Mouse (Mus musculus): ENCODE data around the gene Zcchc7. TPM values are rescaled to one million over a fixed set of nuclear protein-coding genes. Genes with fewer than 3 reads are reported as not detected.

The Zcchc7 gene
- polyA plus RNA-seq, 1 experiment from 2014 or later = 37.9 TPM

DNA sequence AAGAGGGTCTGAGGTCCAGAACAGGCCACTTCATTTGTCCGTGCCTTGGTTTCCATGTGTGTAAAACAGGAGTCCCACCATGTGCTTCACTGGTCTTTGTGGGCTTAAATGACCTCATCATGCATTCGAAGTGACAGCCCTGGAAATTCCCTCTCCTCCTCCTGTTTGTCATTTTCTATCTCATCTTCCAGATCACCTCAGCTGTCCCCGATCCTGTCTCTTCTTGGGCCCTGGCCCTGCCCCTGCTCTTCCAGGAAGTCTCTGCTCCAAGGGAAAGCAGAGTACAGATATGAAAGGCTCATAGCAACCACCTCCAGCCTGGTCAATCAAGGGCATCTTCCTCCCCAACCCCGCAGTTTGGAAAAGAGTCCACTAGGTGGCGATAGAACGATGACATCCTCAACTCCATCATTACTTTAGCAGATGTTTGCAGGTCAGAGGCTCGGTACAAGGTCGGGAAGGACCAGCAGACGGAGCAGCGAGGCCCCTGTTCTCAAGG lies 215.0 kb downstream of the Zcchc7 start:
- no peak overlapping the region for H3K27ac ChIP-seq (replicated peaks)
- no peaks in the 10 kb centered on the region for H3K36me3 ChIP-seq
- no peak for ATAC-seq (ENCODE audit: low FRiP score)
- no peak overlapping the region for H3K4me2 ChIP-seq
- no peaks in the 10 kb centered on the region for H3K27me3 ChIP-seq (replicated peaks)
- peaks cover 5% of the 10 kb centered on the region for H3K4me1 ChIP-seq
- 21% methylated on average over 10 of the region's 10 CpGs for WGBS
- no peak overlapping the region for H3K9ac ChIP-seq (replicated peaks)
- no peaks in the 10 kb centered on the region for H3K9me3 ChIP-seq (replicated peaks)
- no peak overlapping the region for H3K4me3 ChIP-seq (replicated peaks)

DNA sequence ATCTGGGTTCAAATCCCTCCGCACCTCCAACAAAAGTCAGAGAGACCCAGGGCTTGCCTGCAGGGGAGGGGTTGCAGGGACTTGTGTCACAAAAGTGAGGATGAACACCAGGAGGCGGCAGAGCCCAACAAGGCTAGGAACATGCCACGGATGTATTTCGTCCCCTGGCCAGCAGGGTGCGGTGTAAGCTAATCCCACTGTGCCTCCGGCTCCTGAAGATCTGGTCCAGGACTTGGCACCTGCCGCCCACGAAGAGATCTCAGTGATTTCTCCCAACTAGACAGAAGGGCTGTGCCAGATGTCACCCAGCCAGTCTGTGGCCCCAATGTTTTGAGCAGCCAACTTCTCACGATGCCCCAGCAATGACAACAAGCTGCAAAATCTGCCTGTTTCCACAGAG lies 217.8 kb downstream of the Zcchc7 start:
- no peak overlapping the region for H3K9ac ChIP-seq (replicated peaks)
- no peaks in the 10 kb centered on the region for H3K36me3 ChIP-seq
- H3K4me2 ChIP-seq = peak overlapping the region; percentile 39

DNA sequence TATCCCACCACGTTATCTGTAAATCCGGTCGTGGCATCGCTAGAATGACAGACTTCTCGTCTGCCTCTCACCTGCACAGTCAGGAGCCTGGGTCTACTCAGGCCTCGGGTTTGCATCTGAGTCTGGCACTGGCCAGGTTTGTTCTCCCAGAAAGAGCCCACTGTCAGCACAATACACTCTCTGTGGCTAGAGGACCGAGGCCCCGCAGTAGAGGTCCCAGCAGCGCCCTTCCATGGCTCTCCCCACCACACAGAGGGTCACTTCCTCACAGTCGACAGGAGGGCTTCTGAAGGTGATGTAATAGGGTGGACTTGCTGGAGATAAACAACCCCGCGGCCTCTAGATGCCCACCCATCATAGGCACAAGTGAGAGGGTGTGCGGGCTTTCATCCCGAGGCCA lies 218.2 kb downstream of the Zcchc7 start:
- H3K4me3 ChIP-seq (replicated peaks) = no peak overlapping the region
- ATAC-seq (ENCODE audit: low FRiP score) = no peak
- H3K4me1 ChIP-seq = peaks cover 5% of the 10 kb centered on the region
- no peaks in the 10 kb centered on the region for H3K9me3 ChIP-seq (replicated peaks)
- H3K36me3 ChIP-seq = no peaks in the 10 kb centered on the region
- peak overlapping the region; percentile 39 for H3K4me2 ChIP-seq
- H3K27me3 ChIP-seq (replicated peaks) = no peaks in the 10 kb centered on the region
- 59% methylated on average over 14 of the region's 14 CpGs for WGBS
- no peak overlapping the region for H3K27ac ChIP-seq (replicated peaks)
- H3K9ac ChIP-seq (replicated peaks) = no peak overlapping the region

More for the DNA sequence above, 217.8 kb downstream of the Zcchc7 start:
- peaks cover 5% of the 10 kb centered on the region for H3K4me1 ChIP-seq
- H3K9me3 ChIP-seq (replicated peaks) = no peaks in the 10 kb centered on the region
- H3K4me3 ChIP-seq (replicated peaks) = no peak overlapping the region
- 14% methylated on average over 9 of the region's 9 CpGs for WGBS
- no peaks in the 10 kb centered on the region for H3K27me3 ChIP-seq (replicated peaks)
- no peak overlapping the region for H3K27ac ChIP-seq (replicated peaks)
- peak; percentile 47; the same call in 1 of the 2 replicates for ATAC-seq (ENCODE audit: low FRiP score)

DNA sequence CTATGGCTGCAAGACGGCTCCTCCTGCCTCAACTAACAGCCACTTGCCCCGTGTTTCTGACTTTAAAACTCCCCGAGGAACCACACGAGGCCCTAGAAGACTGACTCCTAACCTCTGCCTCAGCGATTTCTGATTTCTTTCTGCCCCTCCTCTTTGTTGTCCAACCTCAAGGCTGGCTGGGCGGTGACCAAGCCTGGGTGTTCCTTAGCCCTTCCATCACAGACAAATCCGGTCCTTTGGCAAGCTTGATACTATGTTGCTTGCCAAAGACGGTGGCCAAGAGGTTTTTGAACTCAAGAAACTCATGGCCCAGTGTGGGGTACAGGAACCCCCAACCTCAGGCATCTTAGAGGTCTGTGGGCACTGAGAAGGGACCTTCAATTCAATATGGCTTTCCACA lies 218.7 kb downstream of the Zcchc7 start:
- H3K4me3 ChIP-seq (replicated peaks) = no peak overlapping the region
- WGBS = 81% methylated on average over 8 of the region's 8 CpGs
- no peak overlapping the region for H3K9ac ChIP-seq (replicated peaks)
- H3K36me3 ChIP-seq = no peaks in the 10 kb centered on the region
- H3K9me3 ChIP-seq (replicated peaks) = no peaks in the 10 kb centered on the region
- H3K27ac ChIP-seq (replicated peaks) = no peak overlapping the region
- ATAC-seq (ENCODE audit: low FRiP score) = no peak
- no peaks in the 10 kb centered on the region for H3K27me3 ChIP-seq (replicated peaks)
- no peak overlapping the region for H3K4me2 ChIP-seq
- peaks cover 5% of the 10 kb centered on the region for H3K4me1 ChIP-seq

DNA sequence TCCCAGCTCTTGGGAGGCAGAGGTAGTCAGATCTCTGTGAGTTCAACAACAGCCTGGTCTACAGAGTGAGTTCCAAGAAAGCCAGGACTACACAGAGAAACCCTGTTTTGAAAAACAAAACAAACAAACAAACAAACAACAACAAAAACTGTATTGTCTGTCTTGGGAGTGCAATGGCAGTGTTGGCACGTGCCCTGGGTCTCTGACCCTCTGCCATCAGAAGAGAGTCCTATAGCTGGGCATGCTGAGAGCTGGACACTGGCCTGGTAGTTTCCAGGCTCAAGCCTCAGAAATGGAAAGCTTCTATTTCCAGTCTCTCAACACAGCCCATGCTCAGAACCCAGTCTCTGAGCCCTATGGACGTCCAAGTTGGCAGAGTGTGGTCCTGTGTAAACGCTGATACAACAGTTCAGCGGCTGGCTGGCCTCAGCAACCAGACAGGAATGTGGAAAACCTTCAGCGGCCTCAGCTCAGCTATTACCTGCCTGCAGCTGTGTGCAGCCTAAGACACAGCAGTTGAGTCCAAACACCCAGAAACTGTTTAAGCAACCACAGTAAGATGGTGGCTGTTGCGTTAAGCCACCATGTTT lies 220.4 kb downstream of the Zcchc7 start:
- 81% methylated on average over 6 of the region's 6 CpGs for WGBS
- no peak for ATAC-seq (ENCODE audit: low FRiP score)
- H3K27me3 ChIP-seq (replicated peaks) = no peaks in the 10 kb centered on the region
- no peak overlapping the region for H3K4me2 ChIP-seq
- no peaks in the 10 kb centered on the region for H3K9me3 ChIP-seq (replicated peaks)
- H3K9ac ChIP-seq (replicated peaks) = no peak overlapping the region
- peaks cover 19% of the 10 kb centered on the region for H3K4me1 ChIP-seq
- no peak overlapping the region for H3K4me3 ChIP-seq (replicated peaks)
- H3K36me3 ChIP-seq = no peaks in the 10 kb centered on the region
- no peak overlapping the region for H3K27ac ChIP-seq (replicated peaks)

DNA sequence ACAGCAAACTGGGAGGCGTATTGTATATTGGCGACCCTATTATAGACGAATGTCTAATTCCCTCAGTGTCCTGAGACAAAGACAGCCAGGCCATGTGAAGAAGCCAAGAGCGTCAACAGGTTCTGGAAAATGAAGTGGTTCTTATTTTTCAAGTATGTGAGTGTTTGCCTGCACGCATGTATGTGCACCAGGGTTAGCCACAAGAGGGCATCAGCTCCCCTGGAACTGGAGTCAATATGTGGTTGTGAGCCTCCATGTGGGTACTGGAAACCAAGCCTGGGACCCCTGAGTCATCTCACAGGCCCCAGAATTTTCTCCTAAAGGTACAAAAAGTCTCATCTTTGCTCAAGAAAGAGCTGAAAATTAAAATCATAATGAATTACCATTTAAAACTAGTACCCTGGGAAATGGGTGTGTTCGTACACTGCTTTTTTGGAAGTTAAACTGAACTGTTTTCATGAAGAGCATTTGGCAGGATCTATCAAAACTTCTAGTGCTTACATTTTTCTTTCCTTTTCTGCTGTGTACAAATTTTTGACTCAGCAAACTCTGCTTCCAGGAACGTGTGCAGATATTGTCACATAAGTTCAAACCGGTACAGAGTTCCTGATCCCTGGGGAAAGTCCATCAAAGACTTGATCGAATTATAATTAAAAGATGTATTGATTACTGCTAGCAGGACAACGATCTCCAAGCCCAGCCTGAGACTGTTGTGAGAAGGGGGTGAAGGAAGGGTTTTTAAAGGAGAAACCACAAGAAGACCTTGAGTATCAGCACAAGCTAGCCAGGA lies 221.4 kb downstream of the Zcchc7 start:
- WGBS = 92% methylated on average over 10 of the region's 10 CpGs
- H3K27ac ChIP-seq (replicated peaks) = no peak overlapping the region
- no peak overlapping the region for H3K9ac ChIP-seq (replicated peaks)
- H3K27me3 ChIP-seq (replicated peaks) = no peaks in the 10 kb centered on the region
- H3K36me3 ChIP-seq = no peaks in the 10 kb centered on the region
- H3K4me3 ChIP-seq (replicated peaks) = no peak overlapping the region
- no peak for ATAC-seq (ENCODE audit: low FRiP score)
- H3K4me1 ChIP-seq = peaks cover 29% of the 10 kb centered on the region
- no peaks in the 10 kb centered on the region for H3K9me3 ChIP-seq (replicated peaks)
- H3K4me2 ChIP-seq = no peak overlapping the region

DNA sequence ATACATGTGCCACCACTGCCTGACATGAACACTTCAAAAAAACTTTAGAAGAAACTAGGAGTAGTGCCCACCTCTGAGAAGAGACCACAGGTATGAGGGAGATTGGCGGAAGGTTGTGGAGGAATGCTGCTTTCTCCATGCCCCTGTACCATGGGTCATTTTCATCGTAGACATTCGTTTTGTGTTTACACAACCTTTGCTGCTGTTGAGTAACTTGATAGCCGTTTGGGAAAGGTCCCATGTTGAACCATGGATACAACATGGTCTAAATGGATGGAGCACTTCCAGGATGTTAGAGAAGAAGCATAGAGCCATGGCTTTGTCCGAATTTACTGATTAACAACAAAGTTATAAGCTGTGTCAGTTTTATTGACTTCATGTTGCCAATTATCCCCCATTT lies 222.5 kb downstream of the Zcchc7 start:
- H3K4me1 ChIP-seq = peaks cover 33% of the 10 kb centered on the region

DNA sequence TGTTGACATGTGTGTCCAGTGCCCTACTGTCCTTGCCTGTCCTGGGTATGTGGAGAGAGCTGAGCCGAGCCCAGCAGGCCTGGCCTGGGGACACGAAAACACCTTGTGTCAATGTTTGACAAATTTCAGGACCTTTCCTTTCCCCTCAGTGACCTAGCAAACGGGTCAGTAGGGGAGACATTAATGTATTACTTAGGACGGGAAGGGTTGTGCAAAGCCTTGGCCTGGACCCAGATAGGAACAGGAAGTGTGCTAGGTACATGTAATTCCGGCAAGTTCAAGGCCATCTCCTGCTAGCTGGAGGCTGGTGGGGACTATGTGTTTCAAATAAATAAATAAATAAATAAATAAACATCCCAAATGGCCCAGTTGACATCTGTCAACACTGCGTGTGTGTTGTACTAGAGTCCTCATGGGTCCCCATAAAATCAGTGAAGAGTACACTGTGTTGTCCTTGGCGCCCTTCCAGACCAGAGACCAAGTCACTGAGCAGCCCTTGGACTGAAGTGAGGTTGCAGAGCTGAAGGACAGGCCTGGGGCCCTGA lies 224.2 kb downstream of the Zcchc7 start:
- Histone ChIP-seq H3K36me3 (no peaks in the 10 kb centered on the region; the same call in 1 of the 2 replicates), H3K9me3 (replicated peaks) (no peaks in the 10 kb centered on the region), H3K4me3 (replicated peaks) (no peak overlapping the region), H3K4me2 (no peak overlapping the region), H3K9ac (replicated peaks) (no peak overlapping the region), H3K4me1 (peaks cover 32% of the 10 kb centered on the region), H3K27me3 (replicated peaks) (no peaks in the 10 kb centered on the region), H3K27ac (replicated peaks) (no peak overlapping the region)
- ATAC-seq (ENCODE audit: low FRiP score) = no peak
- WGBS = 76% methylated on average over 7 of the region's 7 CpGs

More for the DNA sequence above, 222.5 kb downstream of the Zcchc7 start:
- WGBS = 85% methylated on average over 5 of the region's 5 CpGs
- Histone ChIP-seq H3K9me3 (replicated peaks) (no peaks in the 10 kb centered on the region), H3K27me3 (replicated peaks) (no peaks in the 10 kb centered on the region), H3K4me3 (replicated peaks) (no peak overlapping the region), H3K9ac (replicated peaks) (no peak overlapping the region), H3K36me3 (no peaks in the 10 kb centered on the region), H3K27ac (replicated peaks) (no peak overlapping the region), H3K4me2 (no peak overlapping the region)
- no peak for ATAC-seq (ENCODE audit: low FRiP score)

DNA sequence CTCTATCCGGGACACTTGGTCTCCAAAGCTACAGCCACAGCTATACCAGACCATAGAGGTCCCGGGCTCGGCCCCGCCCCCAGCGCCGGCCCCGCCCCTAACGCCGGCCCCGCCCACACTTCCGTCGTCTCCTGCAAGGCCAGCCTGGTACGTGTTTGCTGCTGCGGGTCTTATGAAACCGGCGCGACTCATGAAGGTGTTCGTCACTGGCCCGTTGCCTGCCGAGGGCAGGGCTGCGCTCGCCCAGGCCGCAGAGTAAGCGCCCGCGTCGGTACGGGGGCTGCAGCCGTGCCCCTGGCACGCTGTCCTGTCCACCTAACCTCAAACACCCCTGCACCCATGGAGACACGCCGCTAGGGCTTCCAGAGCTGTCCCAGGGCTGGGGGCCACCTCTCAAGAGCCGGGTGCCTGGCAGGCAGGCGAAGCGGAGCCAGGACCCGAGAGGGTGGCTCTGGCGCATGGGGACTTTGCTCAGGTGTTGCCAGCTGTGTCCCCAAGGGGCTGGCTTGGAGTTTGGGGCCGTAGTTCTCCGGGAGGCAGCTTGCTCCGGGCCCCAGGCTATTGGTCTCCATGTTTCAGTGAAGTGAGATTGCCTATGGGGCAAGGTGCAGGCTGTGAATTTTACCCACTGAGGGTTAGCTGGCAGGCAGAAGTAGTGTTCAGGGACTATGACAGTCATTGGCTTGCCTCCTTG lies 225.8 kb downstream of the Zcchc7 start, which contains the start of gene Grhpr:
Gene Grhpr (plus strand): TSS at position 116 of the 694 bp plus-strand sequence.
- peak within 1 kb of the TSS; percentile 97 for H3K4me2 ChIP-seq
- no peaks in the 10 kb centered on the region; the same call in 1 of the 2 replicates for H3K36me3 ChIP-seq
- under 1% methylated on average over 40 of the region's 40 CpGs for WGBS
- H3K9ac ChIP-seq (replicated peaks) = peak within 1 kb of the TSS; percentile 67
- H3K4me1 ChIP-seq = peaks cover 32% of the 10 kb centered on the region
- H3K4me3 ChIP-seq (replicated peaks) = peak within 1 kb of the TSS; percentile 64
- no peaks in the 10 kb centered on the region for H3K9me3 ChIP-seq (replicated peaks)
- peak within 1 kb of the TSS; percentile 77 for H3K27ac ChIP-seq (replicated peaks)
- ATAC-seq (ENCODE audit: low FRiP score) = peak; percentile 90
- H3K27me3 ChIP-seq (replicated peaks) = no peaks in the 10 kb centered on the region
